Mouse (Mus musculus): Measurements from ENCODE around the gene Tacr3. TPM values are rescaled to one million over a fixed set of nuclear protein-coding genes. Genes with fewer than 3 reads are reported as not detected.
A peak's percentile ranks its signal among the peaks of the same experiment; 100 is the strongest.

The Tacr3 gene
- 0.74 and 0.80 TPM in 2 replicates for polyA plus RNA-seq (2015; fragmentation: Nextera tagmentation; extraction: Ambion mirVana)

DNA sequence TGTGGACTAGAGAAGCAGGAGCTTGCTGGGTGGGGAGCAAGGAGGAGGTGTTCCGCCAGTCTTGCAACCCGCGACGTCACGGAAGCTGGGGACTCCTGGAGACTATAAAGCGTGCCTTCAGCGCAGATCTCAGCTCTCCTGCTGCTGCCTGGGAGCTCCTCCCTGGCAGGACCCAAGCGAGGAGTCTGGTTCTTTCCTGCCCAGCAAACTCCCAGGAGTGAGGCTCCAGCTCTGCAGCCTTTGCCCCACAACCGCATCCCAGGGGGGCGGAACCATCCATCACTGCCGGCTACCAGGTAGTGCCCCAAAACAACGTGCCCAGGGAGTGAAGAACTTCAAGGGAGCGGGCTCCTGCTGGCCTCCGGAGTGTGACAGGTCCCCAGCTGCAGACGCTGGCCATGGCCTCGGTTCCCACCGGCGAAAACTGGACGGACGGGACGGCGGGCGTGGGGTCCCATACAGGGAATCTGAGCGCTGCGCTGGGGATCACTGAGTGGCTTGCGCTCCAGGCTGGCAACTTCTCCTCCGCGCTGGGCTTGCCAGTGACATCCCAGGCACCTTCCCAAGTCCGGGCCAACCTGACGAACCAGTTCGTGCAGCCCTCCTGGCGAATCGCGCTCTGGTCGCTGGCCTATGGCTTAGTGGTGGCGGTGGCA lies at the start of gene Tacr3:
Gene Tacr3 (plus strand): TSS at position 133 of the 656 bp plus-strand sequence.
- H3K9me3 ChIP-seq = no peaks in the 10 kb centered on the region
- H3K27ac ChIP-seq = no peak within 1 kb of the TSS
- H3K27me3 ChIP-seq = peaks cover 17% of the 10 kb centered on the region
- H3K36me3 ChIP-seq = no peaks in the 10 kb centered on the region
- peak within 1 kb of the TSS; percentile 57 for H3K9ac ChIP-seq
- H3K4me2 ChIP-seq = peak within 1 kb of the TSS; percentile 96
- WGBS = under 1% methylated on average over 36 of the region's 36 CpGs
- no peak for ATAC-seq (ENCODE audit: insufficient number of reproducible peaks, insufficient read depth, low FRiP score, low TSS enrichment, low read depth)
- peak within 1 kb of the TSS; percentile 52 for H3K4me3 ChIP-seq
- peaks cover 10% of the 10 kb centered on the region for H3K4me1 ChIP-seq

- Histone ChIP-seq H3K27me3 (peaks cover 17% of the 10 kb centered on the region), H3K9ac (peak overlapping the region; percentile 57; the same call in 1 of the 2 replicates), H3K36me3 (no peaks in the 10 kb centered on the region), H3K9me3 (no peaks in the 10 kb centered on the region), H3K4me1 (peaks cover 10% of the 10 kb centered on the region), H3K4me2 (peak overlapping the region; percentile 96), H3K27ac (no peak overlapping the region), H3K4me3 (peak overlapping the region; percentile 52)
- no peak for ATAC-seq (ENCODE audit: insufficient number of reproducible peaks, insufficient read depth, low FRiP score, low TSS enrichment, low read depth)
- WGBS = 47% methylated on average over 6 of the region's 6 CpGs
Measured at GRCm38 (mm10) chr3:134828492-134828874, 324 bp upstream of the Tacr3 start.

DNA sequence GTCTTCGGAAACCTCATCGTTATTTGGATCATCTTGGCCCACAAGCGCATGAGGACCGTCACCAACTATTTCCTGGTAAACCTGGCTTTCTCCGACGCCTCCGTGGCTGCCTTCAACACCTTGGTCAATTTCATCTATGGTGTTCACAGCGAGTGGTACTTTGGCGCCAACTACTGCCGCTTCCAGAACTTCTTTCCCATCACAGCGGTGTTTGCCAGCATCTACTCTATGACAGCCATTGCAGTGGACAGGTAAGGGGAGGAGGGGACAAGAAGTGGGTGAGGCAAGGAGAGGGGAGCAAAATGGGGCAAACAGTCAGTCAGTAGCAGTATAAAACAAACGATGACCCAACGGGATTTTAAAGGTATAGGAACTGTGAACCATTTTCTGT lies 719 bp downstream of the Tacr3 start:
- H3K27ac ChIP-seq = no peak overlapping the region
- no peak for ATAC-seq (ENCODE audit: insufficient number of reproducible peaks, insufficient read depth, low FRiP score, low TSS enrichment, low read depth)
- H3K4me3 ChIP-seq = peak overlapping the region; percentile 52
- peak overlapping the region; percentile 96 for H3K4me2 ChIP-seq
- H3K27me3 ChIP-seq = peaks cover 17% of the 10 kb centered on the region
- H3K4me1 ChIP-seq = peaks cover 10% of the 10 kb centered on the region
- no peaks in the 10 kb centered on the region for H3K36me3 ChIP-seq
- 14% methylated on average over 13 of the region's 13 CpGs for WGBS
- H3K9ac ChIP-seq = peak overlapping the region; percentile 57; the same call in 1 of the 2 replicates
- no peaks in the 10 kb centered on the region for H3K9me3 ChIP-seq

DNA sequence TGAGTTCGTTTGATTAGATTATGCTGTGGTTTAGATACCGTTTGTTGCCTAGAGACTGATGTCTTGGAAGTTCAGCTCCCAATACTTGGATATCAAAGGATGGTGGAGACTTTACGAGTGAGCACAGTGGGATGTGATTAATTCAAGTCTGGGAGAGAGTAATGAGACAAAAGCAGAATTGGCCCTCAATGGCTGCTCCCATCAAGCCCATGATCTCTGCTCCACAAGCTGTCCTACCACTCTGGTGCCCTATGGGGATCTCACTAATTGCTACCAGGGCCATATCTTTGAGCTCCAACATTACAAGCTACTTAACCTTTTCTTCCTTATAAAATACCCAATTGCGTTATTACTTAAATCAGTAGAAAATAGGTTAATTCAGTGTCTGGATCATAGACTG lies 22.5 kb downstream of the Tacr3 start:
- Histone ChIP-seq H3K4me3 (no peak overlapping the region), H3K36me3 (no peaks in the 10 kb centered on the region), H3K27me3 (no peaks in the 10 kb centered on the region), H3K9me3 (no peaks in the 10 kb centered on the region), H3K9ac (no peak overlapping the region), H3K27ac (no peak overlapping the region), H3K4me1 (no peaks in the 10 kb centered on the region), H3K4me2 (no peak overlapping the region)
- 45% methylated on average over 4 of the region's 4 CpGs for WGBS
- no peak for ATAC-seq (ENCODE audit: insufficient number of reproducible peaks, insufficient read depth, low FRiP score, low TSS enrichment, low read depth)

- 82% methylated on average over 1 of the region's 1 CpGs for WGBS
- no peak overlapping the region for H3K27ac ChIP-seq
- no peaks in the 10 kb centered on the region for H3K27me3 ChIP-seq
- H3K9me3 ChIP-seq = no peaks in the 10 kb centered on the region
- ATAC-seq (ENCODE audit: insufficient number of reproducible peaks, insufficient read depth, low FRiP score, low TSS enrichment, low read depth) = no peak
- H3K4me1 ChIP-seq = no peaks in the 10 kb centered on the region
- no peaks in the 10 kb centered on the region for H3K36me3 ChIP-seq
- H3K4me3 ChIP-seq = no peak overlapping the region
- H3K9ac ChIP-seq = no peak overlapping the region
- no peak overlapping the region for H3K4me2 ChIP-seq
Measured at GRCm38 (mm10) chr3:134877701-134878100, 48.9 kb downstream of the Tacr3 start.

GRCm38 (mm10) chr3:134895831-134896230 lies 67.0 kb downstream of the Tacr3 start:
- Histone ChIP-seq H3K27me3 (no peaks in the 10 kb centered on the region), H3K9ac (no peak overlapping the region), H3K4me2 (no peak overlapping the region), H3K4me1 (no peaks in the 10 kb centered on the region), H3K36me3 (no peaks in the 10 kb centered on the region), H3K9me3 (no peaks in the 10 kb centered on the region), H3K4me3 (no peak overlapping the region), H3K27ac (no peak overlapping the region)
- ATAC-seq (ENCODE audit: insufficient number of reproducible peaks, insufficient read depth, low FRiP score, low TSS enrichment, low read depth) = no peak
- WGBS = 72% methylated on average over 2 of the region's 2 CpGs

GRCm38 (mm10) chr3:134908890-134909289 lies 80.1 kb downstream of the Tacr3 start:
- H3K27me3 ChIP-seq = no peaks in the 10 kb centered on the region

GRCm38 (mm10) chr3:134934703-134935102 lies 105.9 kb downstream of the Tacr3 start:
- no peaks in the 10 kb centered on the region for H3K9me3 ChIP-seq
- ATAC-seq (ENCODE audit: insufficient number of reproducible peaks, insufficient read depth, low FRiP score, low TSS enrichment, low read depth) = no peak
- WGBS = 78% methylated on average over 1 of the region's 1 CpGs
- H3K36me3 ChIP-seq = no peaks in the 10 kb centered on the region
- H3K9ac ChIP-seq = no peak overlapping the region
- no peak overlapping the region for H3K27ac ChIP-seq
- no peak overlapping the region for H3K4me3 ChIP-seq
- no peak overlapping the region for H3K4me2 ChIP-seq
- H3K4me1 ChIP-seq = no peaks in the 10 kb centered on the region
- H3K27me3 ChIP-seq = no peaks in the 10 kb centered on the region

More at GRCm38 (mm10) chr3:134908890-134909289, 80.1 kb downstream of the Tacr3 start:
- Histone ChIP-seq H3K4me2 (no peak overlapping the region), H3K9me3 (no peaks in the 10 kb centered on the region), H3K4me1 (no peaks in the 10 kb centered on the region), H3K36me3 (no peaks in the 10 kb centered on the region), H3K9ac (no peak overlapping the region), H3K27ac (no peak overlapping the region), H3K4me3 (no peak overlapping the region)
- WGBS = 78% methylated on average over 3 of the region's 3 CpGs
- no peak for ATAC-seq (ENCODE audit: insufficient number of reproducible peaks, insufficient read depth, low FRiP score, low TSS enrichment, low read depth)

GRCm38 (mm10) chr3:134935461-134935860 lies 106.7 kb downstream of the Tacr3 start:
- Histone ChIP-seq H3K4me3 (no peak overlapping the region), H3K36me3 (no peaks in the 10 kb centered on the region), H3K4me2 (no peak overlapping the region), H3K4me1 (no peaks in the 10 kb centered on the region), H3K9ac (no peak overlapping the region), H3K27me3 (no peaks in the 10 kb centered on the region), H3K27ac (no peak overlapping the region), H3K9me3 (no peaks in the 10 kb centered on the region)
- 83% methylated on average over 4 of the region's 4 CpGs for WGBS
- no peak for ATAC-seq (ENCODE audit: insufficient number of reproducible peaks, insufficient read depth, low FRiP score, low TSS enrichment, low read depth)

DNA sequence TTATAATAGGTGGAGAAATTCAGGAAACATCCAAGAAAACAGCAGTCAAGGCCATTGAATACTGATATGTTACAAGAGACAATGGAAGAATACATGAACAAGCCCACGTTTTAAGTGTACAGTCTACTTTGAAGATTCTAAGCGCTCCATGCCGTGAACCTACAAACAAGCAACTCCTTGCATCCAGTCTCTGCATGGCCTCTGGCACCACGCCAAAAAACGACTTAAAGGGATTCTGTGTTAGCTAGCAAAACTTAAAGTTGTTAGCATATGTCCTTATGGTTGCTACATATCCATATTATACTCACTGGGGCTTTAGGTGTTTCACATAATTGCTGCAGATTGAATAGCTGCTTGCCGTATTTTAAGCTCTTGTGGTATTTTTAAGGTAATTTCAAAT lies 134.7 kb downstream of the Tacr3 start:
- Histone ChIP-seq H3K4me1 (no peaks in the 10 kb centered on the region), H3K36me3 (no peaks in the 10 kb centered on the region), H3K27me3 (no peaks in the 10 kb centered on the region), H3K27ac (no peak overlapping the region), H3K4me2 (no peak overlapping the region), H3K9me3 (no peaks in the 10 kb centered on the region), H3K9ac (no peak overlapping the region), H3K4me3 (no peak overlapping the region)
- no peak for ATAC-seq (ENCODE audit: insufficient number of reproducible peaks, insufficient read depth, low FRiP score, low TSS enrichment, low read depth)
- WGBS = 63% methylated on average over 6 of the region's 6 CpGs

DNA sequence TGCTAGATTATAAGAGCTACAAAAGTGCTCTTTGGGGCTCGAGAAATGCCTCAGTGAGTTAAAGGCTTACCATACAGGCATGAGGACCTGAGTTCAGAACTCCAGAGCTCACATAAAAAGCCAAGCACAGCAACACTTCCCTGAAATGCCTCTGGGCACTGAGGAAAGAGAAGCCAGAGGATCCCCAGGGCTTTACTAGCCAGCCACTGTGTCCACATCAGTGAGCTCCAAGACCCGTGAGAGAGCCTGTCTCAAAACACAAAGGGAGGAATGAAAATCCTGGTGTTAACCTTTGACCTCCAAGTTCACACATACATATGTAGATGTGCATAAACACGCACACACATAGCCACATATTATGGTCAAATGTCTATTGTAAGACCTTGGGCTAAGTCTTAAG lies 150.1 kb downstream of the Tacr3 start:
- H3K4me1 ChIP-seq = no peaks in the 10 kb centered on the region
- no peak overlapping the region for H3K4me2 ChIP-seq
- H3K9ac ChIP-seq = no peak overlapping the region
- ATAC-seq (ENCODE audit: insufficient number of reproducible peaks, insufficient read depth, low FRiP score, low TSS enrichment, low read depth) = no peak
- WGBS = 37% methylated on average over 3 of the region's 3 CpGs
- no peaks in the 10 kb centered on the region for H3K27me3 ChIP-seq
- no peaks in the 10 kb centered on the region for H3K9me3 ChIP-seq
- no peak overlapping the region for H3K27ac ChIP-seq
- H3K4me3 ChIP-seq = no peak overlapping the region
- H3K36me3 ChIP-seq = no peaks in the 10 kb centered on the region

- no peaks in the 10 kb centered on the region for H3K36me3 ChIP-seq
- no peaks in the 10 kb centered on the region for H3K4me1 ChIP-seq
- no peaks in the 10 kb centered on the region for H3K9me3 ChIP-seq
- H3K9ac ChIP-seq = no peak overlapping the region
- H3K27ac ChIP-seq = no peak overlapping the region
- no peak overlapping the region for H3K4me3 ChIP-seq
- no peak overlapping the region for H3K4me2 ChIP-seq
- no peak for ATAC-seq (ENCODE audit: insufficient number of reproducible peaks, insufficient read depth, low FRiP score, low TSS enrichment, low read depth)
- no peaks in the 10 kb centered on the region for H3K27me3 ChIP-seq
- 69% methylated on average over 3 of the region's 3 CpGs for WGBS
Measured at GRCm38 (mm10) chr3:134980140-134980539, 151.3 kb downstream of the Tacr3 start.

Data from embryonic facial prominence, embryonic 13.5 days (tissue).